Mouse (Mus musculus) liver, adult 2 months (tissue): ENCODE measurements around the gene Treh. TPM values are rescaled to one million over a fixed set of nuclear protein-coding genes. Genes with fewer than 3 reads are reported as not detected.

Source experiments
- DNase-seq: peaks from one replicate; pipeline ENCODE4 v3.0.0-alpha.2; 2011; ENCODE audit warnings: low read depth, low spot score; ENCODE audit errors: extremely low read depth
- H3K27ac ChIP-seq: fragments of 200-500 bp; replicated peaks from 2 replicates; pipeline ENCODE4 v1.5.1; 2012; ENCODE audit warnings: low read depth, mild to moderate bottlenecking, control low read depth, inconsistent platforms, low read length; ENCODE audit not compliant: insufficient read depth
- H3K27me3 ChIP-seq: fragments of 200-500 bp; 2 replicates; pipeline ENCODE4 v1.6.1; 2012; ENCODE audit warnings: mild to moderate bottlenecking, moderate library complexity, low read length, inconsistent platforms; ENCODE audit not compliant: control insufficient read depth, insufficient read depth
- H3K36me3 ChIP-seq: fragments of 200-500 bp; 2 replicates; pipeline ENCODE4 v1.6.1; 2012; ENCODE audit warnings: low read length, inconsistent platforms; ENCODE audit not compliant: control insufficient read depth, insufficient read depth
- H3K4me1 ChIP-seq: fragments of 200-500 bp; 2 replicates; pipeline ENCODE4 v1.6.1; 2011; ENCODE audit warnings: low read length; ENCODE audit not compliant: control insufficient read depth, insufficient read depth
- H3K4me3 ChIP-seq: fragments of 200-500 bp; 2 replicates; pipeline ENCODE4 v1.5.1; 2011; ENCODE audit warnings: low read depth, mild to moderate bottlenecking, control low read depth, low read length, moderate library complexity; ENCODE audit not compliant: insufficient read depth
- H3K79me2 ChIP-seq: fragments of 200-500 bp; 2 replicates; pipeline ENCODE4 v1.6.1; 2012; ENCODE audit warnings: inconsistent platforms, mild to moderate bottlenecking, low read length, moderate library complexity; ENCODE audit not compliant: control insufficient read depth, insufficient read depth
- H3K9ac ChIP-seq: fragments of 200-500 bp; 2 replicates; pipeline ENCODE4 v1.6.1; 2012; ENCODE audit warnings: low read depth, mild to moderate bottlenecking, control low read depth, inconsistent platforms, low read length
- CTCF ChIP-seq: fragments of 200-500 bp; IDR thresholded peaks from 2 replicates; pipeline ENCODE4 v1.5.1; 2011; ENCODE audit warnings: low read depth, low read length, control low read depth
- POLR2A ChIP-seq: fragments of 200-500 bp; IDR thresholded peaks from 2 replicates; pipeline ENCODE4 v1.6.1; 2011; ENCODE audit warnings: low read length, control low read depth; ENCODE audit not compliant: insufficient read depth; ENCODE audit errors: extremely low read depth
- WGBS: fragments of 180-500 bp; shearing (Covaris S2); methylation state at CpG from one replicate; pipeline ENCODE4 v1.1.7; 2018; 5-methylcytosine and 5-hydroxymethylcytosine counted together
- polyA plus RNA-seq: library from polyadenylated mRNA; depleted of rRNA; stranded (reverse); fragments of >200 nt; gene quantifications from 2 replicates; pipeline ENCODE4 v1.2.3, GENCODE M21; 2012
- total RNA-seq: library from RNA; depleted of rRNA; stranded (reverse); fragments of >200 nt; gene quantifications from 2 replicates; pipeline ENCODE4 v1.2.3, GENCODE M21; 2014

Gene Treh
- total and polyA plus RNA-seq, 2 experiments, result 0.15 to 0.37 TPM

- Histone ChIP-seq H3K9ac (peak overlapping the region; percentile 13; the same call in 1 of the 2 replicates), H3K4me3 (peak overlapping the region; percentile 25; the same call in 1 of the 2 replicates), H3K36me3 (no peaks in the 10 kb centered on the region), H3K27me3 (no peaks in the 10 kb centered on the region), H3K79me2 (no peaks in the 10 kb centered on the region), H3K27ac (no peak overlapping the region), H3K4me1 (no peaks in the 10 kb centered on the region)
- WGBS, result 21% methylated on average over 26 of the region's 26 CpGs
- DNase-seq, result peak; percentile 62
- TF ChIP-seq POLR2A, result no peak
- peak; percentile 77 for TF ChIP-seq CTCF
These were observed 17.7 kb upstream of the Treh start for GRCm38 (mm10) chr9:44655098-44656066.

DNA sequence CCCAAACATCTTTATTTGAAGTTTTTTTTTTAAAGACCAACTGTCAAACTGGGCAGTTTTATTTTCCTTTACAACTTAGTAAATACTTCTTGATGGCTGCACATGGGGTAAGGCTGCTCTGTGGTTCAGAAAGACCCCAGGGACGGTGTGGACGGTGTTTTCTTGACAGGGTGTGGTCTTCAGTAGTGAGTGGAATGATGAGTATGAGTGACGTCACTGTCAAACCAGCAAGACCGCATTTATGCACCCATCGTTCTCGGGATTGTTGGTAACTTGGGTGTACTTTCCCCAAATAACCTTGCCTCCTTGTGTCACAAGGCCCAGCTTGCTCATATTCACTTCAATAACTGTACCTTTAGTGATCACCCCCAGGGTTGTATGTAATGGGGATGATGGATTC lies 9.3 kb upstream of the Treh start:
- Histone ChIP-seq H3K27me3 (no peaks in the 10 kb centered on the region), H3K79me2 (no peaks in the 10 kb centered on the region), H3K4me3 (no peak overlapping the region), H3K27ac (no peak overlapping the region), H3K9ac (no peak overlapping the region), H3K36me3 (no peaks in the 10 kb centered on the region), H3K4me1 (no peaks in the 10 kb centered on the region)
- TF ChIP-seq CTCF, result no peak
- WGBS, result 92% methylated on average over 6 of the region's 6 CpGs
- no peak for DNase-seq

GRCm38 (mm10) chr9:44671416-44671815 lies 1.6 kb upstream of the Treh start:
- 21% methylated on average over 5 of the region's 5 CpGs for WGBS
- DNase-seq, result peak; percentile 87

GRCm38 (mm10) chr9:44672291-44672865 lies 655 bp upstream of the Treh start:
- no peaks in the 10 kb centered on the region for H3K79me2 ChIP-seq
- peak overlapping the region; percentile 97 for H3K27ac ChIP-seq
- H3K4me3 ChIP-seq, result no peak overlapping the region
- H3K9ac ChIP-seq, result no peak overlapping the region
- H3K27me3 ChIP-seq, result no peaks in the 10 kb centered on the region
- no peak for TF ChIP-seq CTCF
- TF ChIP-seq POLR2A, result no peak
- 73% methylated on average over 2 of the region's 2 CpGs for WGBS
- peak; percentile 88 for DNase-seq
- no peaks in the 10 kb centered on the region for H3K36me3 ChIP-seq
- H3K4me1 ChIP-seq, result peaks cover 24% of the 10 kb centered on the region

More at GRCm38 (mm10) chr9:44671416-44671815, 1.6 kb upstream of the Treh start:
- peak overlapping the region; percentile 32 for H3K4me3 ChIP-seq
- peaks cover 22% of the 10 kb centered on the region for H3K4me1 ChIP-seq
- H3K27me3 ChIP-seq, result no peaks in the 10 kb centered on the region
- 0 out of 2 replicates have a peak, but pooled peaks have one; percentile 28 for TF ChIP-seq POLR2A
- no peak for TF ChIP-seq CTCF
- no peaks in the 10 kb centered on the region for H3K36me3 ChIP-seq
- H3K9ac ChIP-seq, result peak overlapping the region; percentile 46
- no peaks in the 10 kb centered on the region for H3K79me2 ChIP-seq
- H3K27ac ChIP-seq, result peak overlapping the region; percentile 97

DNA sequence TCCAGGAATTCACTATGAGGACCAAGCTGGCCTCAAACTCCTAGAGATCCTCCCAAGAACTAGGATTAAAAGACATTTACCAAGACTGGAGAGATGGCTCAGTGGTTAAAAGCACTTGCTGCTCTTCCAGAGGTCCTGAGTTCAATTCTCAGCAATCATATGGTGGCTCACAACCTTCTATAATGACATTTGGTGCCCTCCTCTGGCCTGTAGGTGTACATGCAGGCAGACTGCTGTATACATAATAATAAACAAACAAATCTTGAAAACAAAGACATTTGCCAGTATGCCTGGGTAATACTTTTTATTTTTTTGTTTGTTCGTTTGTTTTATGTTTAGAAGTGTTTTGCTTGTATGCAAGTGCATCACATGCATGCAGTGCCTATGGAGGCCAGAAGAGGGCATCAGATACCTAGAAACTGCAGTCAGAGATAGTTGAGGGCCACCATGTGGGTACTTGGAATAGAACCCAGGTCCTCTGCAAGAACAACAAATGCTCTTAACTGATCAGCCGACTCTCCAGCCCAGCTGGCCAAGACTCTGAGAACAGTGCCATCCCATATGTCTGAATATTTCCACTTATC lies 5.3 kb downstream of the Treh start:
- Histone ChIP-seq H3K9ac (no peak overlapping the region), H3K36me3 (no peaks in the 10 kb centered on the region), H3K79me2 (no peaks in the 10 kb centered on the region), H3K4me1 (peaks cover 3% of the 10 kb centered on the region; the same call in 1 of the 2 replicates), H3K4me3 (no peak overlapping the region), H3K27me3 (no peaks in the 10 kb centered on the region), H3K27ac (no peak overlapping the region)
- no peak for DNase-seq
- WGBS, result 86% methylated on average over 2 of the region's 2 CpGs
- TF ChIP-seq CTCF, result 0 out of 2 replicates have a peak, but pooled peaks have one; percentile 9
- no peak for TF ChIP-seq POLR2A

DNA sequence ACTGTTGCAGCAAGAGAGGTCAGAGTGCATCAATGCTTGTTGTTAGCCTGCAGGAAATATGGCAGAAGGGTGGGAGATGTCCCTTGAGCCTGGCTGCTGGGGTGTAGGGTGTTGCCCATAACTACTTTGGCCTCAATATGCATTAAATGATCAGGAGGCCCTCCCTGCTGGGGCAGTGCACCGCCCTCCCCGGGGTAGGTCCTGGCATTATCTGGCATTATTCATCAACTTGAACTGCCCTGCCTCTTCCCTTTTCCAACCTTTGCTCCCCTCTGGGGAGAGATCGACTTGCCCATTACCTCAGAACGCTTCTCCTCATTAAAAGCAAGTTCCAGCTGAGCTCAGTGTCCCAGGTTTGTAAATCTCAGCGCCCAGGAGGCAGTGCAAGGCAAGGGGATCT lies 6.5 kb downstream of the Treh start:
- DNase-seq, result no peak

More for the DNA sequence above, 6.5 kb downstream of the Treh start:
- Histone ChIP-seq H3K9ac (no peak overlapping the region), H3K4me1 (0 out of 2 replicates have a peak, but pooled peaks cover 2% of the 10 kb centered on the region), H3K4me3 (no peak overlapping the region), H3K27ac (no peak overlapping the region), H3K79me2 (no peaks in the 10 kb centered on the region), H3K27me3 (no peaks in the 10 kb centered on the region), H3K36me3 (no peaks in the 10 kb centered on the region)
- WGBS, result 73% methylated on average over 5 of the region's 5 CpGs
- TF ChIP-seq CTCF (no peak), POLR2A (no peak)
